Mouse (Mus musculus) CH12.LX (cell line): ENCODE measurements around the gene Atp1a4. TPM values are rescaled to one million over a fixed set of nuclear protein-coding genes. Genes with fewer than 3 reads are reported as not detected.

Experiments
- DNase-seq: peaks from one replicate; pipeline ENCODE4 v3.0.0-alpha.2; 2013; ENCODE audit errors: extremely low read depth
- H3K27ac ChIP-seq: 2 replicates; pipeline ENCODE4 v1.5.1; 2012; ENCODE audit warnings: low read depth, mild to moderate bottlenecking, control low read depth, moderate library complexity; ENCODE audit not compliant: insufficient read depth
- H3K27me3 ChIP-seq: replicated peaks from 2 replicates; pipeline ENCODE3; 2012; ENCODE audit warnings: inconsistent platforms
- H3K36me3 ChIP-seq, 2 experiments: replicated peaks in 1 of 2; 2 replicates each; pipeline versions ENCODE3 to v1.6.1; 2012; ENCODE audit warnings: inconsistent platforms in 1 of 2, low read length in 1 of 2, mild to moderate bottlenecking in 1 of 2, mixed read lengths in 1 of 2, moderate library complexity in 1 of 2; ENCODE audit not compliant: control insufficient read depth in 1 of 2, insufficient read depth in 1 of 2
- H3K4me1 ChIP-seq, 2 experiments: 2 replicates each; pipeline ENCODE4 v1.6.1; 2012; ENCODE audit warnings: inconsistent platforms in 1 of 2, moderate library complexity in 1 of 2; ENCODE audit not compliant: insufficient read depth in 2 of 2, control insufficient read depth in 1 of 2
- H3K4me2 ChIP-seq: 2 replicates; pipeline ENCODE4 v1.6.1; 2012; ENCODE audit warnings: low read depth, mild to moderate bottlenecking, control low read depth; ENCODE audit not compliant: poor library complexity, insufficient read depth, severe bottlenecking
- H3K4me3 ChIP-seq, 3 experiments: fragments of 150-350 bp in 1 of 3; sonication (generic) in 1 of 3; replicated peaks in 1 of 3; 2 replicates each; pipeline versions ENCODE3 to v1.5.1; 2011 to 2012; ENCODE audit warnings: low read depth in 2 of 3, low read length in 2 of 3, mild to moderate bottlenecking in 2 of 3, moderate library complexity in 2 of 3, control low read depth in 1 of 3, improper control_type of control experiment in 1 of 3, inconsistent platforms in 1 of 3, mixed read lengths in 1 of 3; ENCODE audit not compliant: poor library complexity in 1 of 3
- H3K79me2 ChIP-seq: replicated peaks from 2 replicates; pipeline ENCODE4 v1.6.1; 2012; ENCODE audit warnings: mild to moderate bottlenecking, moderate library complexity; ENCODE audit not compliant: control insufficient read depth, poor library complexity, insufficient read depth, severe bottlenecking; ENCODE audit errors: extremely low read depth
- H3K9ac ChIP-seq: 2 replicates; pipeline ENCODE4 v1.6.1; 2012; ENCODE audit warnings: low read depth, mild to moderate bottlenecking, control low read depth, moderate library complexity; ENCODE audit not compliant: insufficient read depth
- H3K9me3 ChIP-seq: replicated peaks from 2 replicates; pipeline ENCODE3; 2012; ENCODE audit warnings: low read length, inconsistent platforms, mixed read lengths
- CHD1 ChIP-seq: IDR thresholded peaks from 2 replicates; pipeline ENCODE4 v1.6.1; 2012; ENCODE audit warnings: low read depth, low read length, improper control_type of control experiment, inconsistent platforms
- CTCF ChIP-seq, 2 experiments: IDR thresholded peaks in 1 of 2; conservative IDR thresholded peaks in 1 of 2; 2 replicates each; pipeline ENCODE4 v1.5.1; 2011 to 2012; ENCODE audit warnings: low read depth in 2 of 2, low read length in 2 of 2, improper control_type of control experiment in 1 of 2, inconsistent platforms in 1 of 2, mild to moderate bottlenecking in 1 of 2, moderate library complexity in 1 of 2
- E2F4 ChIP-seq: IDR thresholded peaks from 2 replicates; pipeline ENCODE4 v1.6.1; 2011; ENCODE audit warnings: low read depth, low read length, improper control_type of control experiment; ENCODE audit not compliant: insufficient replicate concordance
- ELF1 ChIP-seq: IDR thresholded peaks from 2 replicates; pipeline ENCODE4 v1.6.1; 2014; ENCODE audit warnings: low read depth, mild to moderate bottlenecking, inconsistent platforms, low read length, improper control_type of control experiment
- EP300 ChIP-seq: IDR thresholded peaks from 2 replicates; pipeline ENCODE4 v1.6.1; 2011; ENCODE audit warnings: low read length, improper control_type of control experiment
- ETS1 ChIP-seq: conservative IDR thresholded peaks from 2 replicates; pipeline ENCODE4 v1.6.1; 2012; ENCODE audit warnings: low read depth, mild to moderate bottlenecking, inconsistent platforms, low read length, improper control_type of control experiment, moderate library complexity
- GABPA ChIP-seq: IDR thresholded peaks from 2 replicates; pipeline ENCODE4 v1.6.1; 2012; ENCODE audit warnings: low read depth, low read length, improper control_type of control experiment, inconsistent platforms; ENCODE audit not compliant: insufficient replicate concordance
- JUN ChIP-seq: IDR thresholded peaks from 2 replicates; pipeline ENCODE4 v1.6.1; 2011; ENCODE audit warnings: low read depth, mild to moderate bottlenecking, low read length, improper control_type of control experiment, moderate library complexity; ENCODE audit not compliant: insufficient read depth
- JUND ChIP-seq: conservative IDR thresholded peaks from 2 replicates; pipeline ENCODE4 v1.6.1; 2011; ENCODE audit warnings: low read depth, low read length, improper control_type of control experiment
- MAFK ChIP-seq: IDR thresholded peaks from 2 replicates; pipeline ENCODE4 v1.6.1; 2011; ENCODE audit warnings: low read length, improper control_type of control experiment; ENCODE audit not compliant: insufficient replicate concordance
- MEF2A ChIP-seq: IDR thresholded peaks from 2 replicates; pipeline ENCODE4 v1.6.1; 2014; ENCODE audit warnings: low read depth, mild to moderate bottlenecking, inconsistent platforms, low read length, improper control_type of control experiment, borderline replicate concordance
- MYC ChIP-seq: IDR thresholded peaks from 2 replicates; pipeline ENCODE4 v1.6.1; 2011; ENCODE audit warnings: low read depth, mild to moderate bottlenecking, improper control_type of control experiment, low read length
- NELFE ChIP-seq: IDR thresholded peaks from 2 replicates; pipeline ENCODE4 v1.6.1; 2011; ENCODE audit warnings: low read depth, low read length, improper control_type of control experiment
- NRF1 ChIP-seq: IDR thresholded peaks from 2 replicates; pipeline ENCODE4 v1.6.1; 2014; ENCODE audit warnings: low read depth, mild to moderate bottlenecking, inconsistent platforms, low read length, improper control_type of control experiment, moderate library complexity
- RAD21 ChIP-seq: IDR thresholded peaks from 2 replicates; pipeline ENCODE4 v1.6.1; 2011; ENCODE audit warnings: low read depth, mild to moderate bottlenecking, low read length, improper control_type of control experiment, moderate library complexity
- TBP ChIP-seq: conservative IDR thresholded peaks from 2 replicates; pipeline ENCODE4 v1.6.1; 2011; ENCODE audit warnings: low read depth, low read length, improper control_type of control experiment
- UBTF ChIP-seq: IDR thresholded peaks from 2 replicates; pipeline ENCODE4 v1.6.1; 2012; ENCODE audit warnings: low read depth, mild to moderate bottlenecking, inconsistent platforms, low read length, improper control_type of control experiment, moderate library complexity
- USF1 ChIP-seq: IDR thresholded peaks from 2 replicates; pipeline ENCODE4 v1.6.1; 2014; ENCODE audit warnings: low read depth, mild to moderate bottlenecking, inconsistent platforms, low read length, improper control_type of control experiment
- ZC3H11A ChIP-seq: IDR thresholded peaks from 2 replicates; pipeline ENCODE4 v1.6.1; 2012; ENCODE audit warnings: low read depth, mild to moderate bottlenecking, inconsistent platforms, low read length, improper control_type of control experiment
- ZKSCAN1 ChIP-seq: IDR thresholded peaks from 2 replicates; pipeline ENCODE4 v1.6.1; 2012; ENCODE audit warnings: low read depth, inconsistent platforms, low read length, improper control_type of control experiment, borderline replicate concordance
- ZNF384 ChIP-seq: IDR thresholded peaks from 2 replicates; pipeline ENCODE4 v1.6.1; 2012; ENCODE audit warnings: low read depth, low read length, improper control_type of control experiment, inconsistent platforms
- dilution Hi-C: fragments of 300-500 bp; cut with MboI; formaldehyde crosslinking; loops from 2 replicates; pipeline ENCODE4 v1.14.3; 2020; ENCODE audit warnings: low sequenced_read_pairs; ENCODE audit not compliant: extremely low pct_unique_long_range_greater_than_20kb, extremely low pct_ligation_motif_present
- in situ Hi-C: fragments of 300-500 bp; cut with MboI; formaldehyde crosslinking; loops from 3 replicates; pipeline ENCODE4 v1.14.3; 2019; ENCODE audit warnings: low sequenced_read_pairs, low pct_ligation_motif_present, low pct_unique_long_range_greater_than_20kb, mixed read lengths
- polyA plus RNA-seq: library from polyadenylated mRNA; unstranded; fragments of >175 nt; gene quantifications from 2 replicates; pipeline ENCODE4 v1.2.1, GENCODE M21; 2012; ENCODE audit warnings: low read depth; ENCODE audit not compliant: insufficient read length
- total RNA-seq, 2 experiments: library from RNA; depleted of rRNA; stranded (reverse); fragments of 300-350 nt in 1 of 2; fragments of >200 nt in 1 of 2; gene quantifications; 2 replicates each; pipeline ENCODE4 v1.2.3; 2012 to 2014

The Atp1a4 gene
- total and polyA plus RNA-seq, 3 experiments = not detected

DNA sequence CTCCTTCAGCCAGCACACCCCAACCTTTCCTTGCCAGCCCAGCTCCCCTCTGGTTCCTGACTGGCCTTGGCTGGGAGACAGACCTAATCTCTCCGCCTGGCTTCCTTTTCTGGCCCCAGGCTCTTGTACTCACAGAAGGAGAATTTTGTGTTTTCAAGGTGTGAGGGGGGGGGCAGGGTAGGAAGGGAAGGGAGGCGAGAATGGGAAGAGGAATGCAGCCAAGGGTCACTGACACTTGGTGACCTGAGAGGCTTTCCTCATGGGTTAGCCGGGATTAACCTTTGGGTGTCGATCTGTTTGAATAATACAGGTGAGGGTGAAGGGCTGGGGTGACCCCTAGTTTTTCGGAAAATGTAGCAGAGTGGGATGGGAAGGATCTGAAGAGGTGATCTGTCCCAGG, 15.9 kb upstream of the Atp1a4 start:
- H3K9me3 ChIP-seq = no peaks in the 10 kb centered on the region
- H3K4me2 ChIP-seq = no peak overlapping the region
- H3K36me3 ChIP-seq = no peaks in the 10 kb centered on the region
- no peaks in the 10 kb centered on the region for H3K27me3 ChIP-seq
- dilution Hi-C loops = no loop called here
- TF ChIP-seq CHD1 (no peak), JUN (no peak), NRF1 (no peak), UBTF (no peak), USF1 (no peak), ETS1 (no peak), JUND (no peak), MAFK (no peak), E2F4 (no peak)
- no peaks in the 10 kb centered on the region for H3K79me2 ChIP-seq
- H3K27ac ChIP-seq = no peak overlapping the region
- in situ Hi-C loops = no loop called here
- DNase-seq = no peak
- H3K4me3 ChIP-seq = no peak overlapping the region
- H3K4me1 ChIP-seq = peaks cover 10 to 28% of the 10 kb centered on the region in 2 experiments
- no peak overlapping the region for H3K9ac ChIP-seq

DNA sequence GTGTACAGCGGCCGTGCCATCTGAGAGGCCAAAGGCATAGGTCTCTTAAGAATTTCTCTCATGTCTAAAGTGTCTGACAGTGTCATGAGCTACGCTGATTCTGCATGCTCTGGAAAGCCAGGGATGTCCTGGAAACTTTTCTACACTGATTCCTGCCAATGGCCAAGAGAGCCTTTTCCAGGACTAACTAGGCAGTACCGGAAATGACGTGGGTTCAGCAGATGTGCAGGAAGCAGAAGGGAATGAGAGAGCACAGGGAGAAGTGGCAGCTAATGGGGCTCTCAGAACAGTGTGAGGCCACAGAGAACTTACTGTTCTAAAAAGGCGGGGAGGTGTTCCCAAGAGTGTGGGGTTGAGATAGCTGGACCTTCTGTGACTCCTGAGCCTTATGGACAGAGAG, 15.2 kb upstream of the Atp1a4 start:
- dilution Hi-C loops = no loop called here
- in situ Hi-C loops = no loop called here
- no peak overlapping the region for H3K9ac ChIP-seq

DNA sequence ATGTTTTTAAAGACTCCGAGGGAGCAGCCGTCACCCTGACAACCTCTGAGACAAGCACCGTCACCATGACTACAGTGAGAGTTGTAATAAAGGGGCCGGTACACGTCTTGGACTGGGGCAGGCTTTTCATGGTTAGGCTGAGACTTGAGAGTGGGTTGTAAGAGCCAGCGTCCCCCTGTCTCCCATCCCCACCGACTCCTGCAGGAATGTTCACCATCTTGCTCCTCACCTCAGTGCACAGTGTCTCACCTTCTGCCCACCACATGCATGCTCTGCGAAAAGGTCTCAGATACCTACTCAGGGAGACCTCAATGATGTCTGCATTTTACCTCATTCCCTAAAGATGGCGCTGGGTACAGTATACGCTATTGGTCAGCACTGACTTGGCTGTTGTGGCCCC, 13.6 kb upstream of the Atp1a4 start:
- Histone ChIP-seq H3K27ac (no peak overlapping the region), H3K4me2 (no peak overlapping the region), H3K79me2 (no peaks in the 10 kb centered on the region), H3K9ac (no peak overlapping the region), H3K36me3 (no peaks in the 10 kb centered on the region), H3K4me3 (no peak overlapping the region), H3K27me3 (no peaks in the 10 kb centered on the region), H3K9me3 (no peaks in the 10 kb centered on the region), H3K4me1 (peaks cover 0 to 6% of the 10 kb centered on the region in 2 experiments; a peak in 2 of 4 replicates)
- DNase-seq = no peak
- in situ Hi-C loops (no loop called here), dilution Hi-C loops (no loop called here)
- TF ChIP-seq ETS1 (no peak), MYC (no peak), MEF2A (no peak), CTCF (conservative IDR thresholded peaks at IDR 0.05 in 1 of 2, IDR thresholded peaks at IDR 0.05 in 1 of 2; ENCODE audit: low read depth in 2 of 2, low read length in 2 of 2) (no peak), ELF1 (no peak), TBP (no peak), JUND (no peak), NELFE (no peak), ZNF384 (no peak), ZKSCAN1 (no peak), CHD1 (no peak), EP300 (no peak), GABPA (no peak)

More for the DNA sequence above, 15.2 kb upstream of the Atp1a4 start:
- H3K36me3 ChIP-seq = no peaks in the 10 kb centered on the region
- TF ChIP-seq ZC3H11A = no peak
- no peak for TF ChIP-seq RAD21
- H3K27me3 ChIP-seq = no peaks in the 10 kb centered on the region
- no peak for DNase-seq
- H3K27ac ChIP-seq = no peak overlapping the region
- no peaks in the 10 kb centered on the region for H3K79me2 ChIP-seq
- no peak overlapping the region for H3K4me3 ChIP-seq
- no peak overlapping the region for H3K4me2 ChIP-seq
- H3K9me3 ChIP-seq = no peaks in the 10 kb centered on the region
- peaks cover 10 to 21% of the 10 kb centered on the region in 2 experiments for H3K4me1 ChIP-seq
